Mouse (Mus musculus) heart, postnatal 0 days (tissue): ENCODE measurements around the gene Dpysl4.

Experiments
- CTCF ChIP-seq: IDR thresholded peaks from 2 replicates; pipeline ENCODE4 v1.5.1; 2016; ENCODE audit warnings: antibody characterized with exemption, control low read depth, low read depth
- EP300 ChIP-seq: IDR thresholded peaks from 2 replicates; pipeline ENCODE4 v1.6.1; 2016; ENCODE audit warnings: antibody characterized with exemption, low read depth

DNA sequence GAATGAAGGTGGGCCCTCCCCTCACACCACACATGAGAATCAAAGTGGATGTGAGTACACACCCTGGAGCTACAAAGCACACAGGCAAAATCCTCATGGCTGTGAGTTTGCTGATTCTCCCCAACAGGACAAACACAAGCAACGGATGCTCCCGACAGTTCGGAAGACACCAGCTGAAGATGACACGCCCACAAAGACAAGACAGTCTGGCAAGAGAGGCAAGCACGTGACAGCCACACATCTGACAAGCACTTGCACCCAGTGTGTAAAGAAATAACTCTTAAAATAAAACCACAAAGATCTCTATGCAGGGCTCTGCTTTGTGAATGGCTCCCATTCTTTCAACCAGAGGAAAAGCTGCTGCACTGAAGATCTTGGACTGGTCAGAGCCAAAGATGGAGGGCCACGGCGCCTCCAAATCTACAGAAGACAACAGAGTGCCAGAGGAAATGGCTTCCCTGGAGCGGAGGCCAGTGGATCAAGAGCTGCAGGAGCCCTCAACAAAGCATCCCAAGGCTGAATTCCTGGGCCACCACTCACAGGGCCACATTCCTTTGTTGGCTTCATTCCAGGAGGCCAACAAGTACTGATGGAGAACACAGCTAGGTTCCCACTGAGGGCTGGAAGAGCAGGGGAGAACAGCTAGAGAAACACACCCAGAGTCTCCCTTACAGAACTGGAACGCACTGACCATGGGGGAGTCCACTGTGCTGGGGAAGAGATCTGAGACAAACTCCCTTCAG is 22.3 kb downstream of the Dpysl4 start:
- TF ChIP-seq CTCF (no peak), EP300 (no peak)
